Mouse (Mus musculus) embryonic facial prominence, embryonic 10.5 days (tissue): ENCODE data around the gene Fgfr3. TPM values are rescaled to one million over a fixed set of nuclear protein-coding genes. Genes with fewer than 3 reads are reported as not detected.
A peak's percentile ranks its signal among the peaks of the same experiment; 100 is the strongest.

ENCODE experiments used
- DNase-seq: peaks from one replicate; pipeline ENCODE4 v3.0.0-alpha.2; 2017; ENCODE audit warnings: low spot score
- H3K27ac ChIP-seq: fragments of 300-500 bp; sonication (generic); replicated peaks from 2 replicates; pipeline ENCODE4 v1.5.1; 2016; ENCODE audit warnings: mild to moderate bottlenecking
- H3K27me3 ChIP-seq: fragments of 300-500 bp; sonication (generic); replicated peaks from 2 replicates; pipeline ENCODE4 v1.6.1; 2016; ENCODE audit warnings: low read depth, mild to moderate bottlenecking; ENCODE audit not compliant: poor library complexity, severe bottlenecking
- H3K36me3 ChIP-seq: fragments of 300-500 bp; sonication (generic); replicated peaks from 2 replicates; pipeline ENCODE4 v1.6.1; 2016; ENCODE audit warnings: mild to moderate bottlenecking, moderate library complexity
- H3K4me1 ChIP-seq: fragments of 300-500 bp; sonication (generic); 2 replicates; pipeline ENCODE4 v1.6.1; 2016
- H3K4me3 ChIP-seq: fragments of 300-500 bp; sonication (generic); 2 replicates; pipeline ENCODE4 v1.5.1; 2016; ENCODE audit warnings: mild to moderate bottlenecking, moderate library complexity
- H3K9me3 ChIP-seq: fragments of 300-500 bp; sonication (generic); 2 replicates; pipeline ENCODE4 v1.6.1; 2016; ENCODE audit warnings: mild to moderate bottlenecking
- WGBS: fragments of 180-500 bp; shearing (Covaris S2); methylation state at CpG from one replicate; pipeline ENCODE4 v1.1.7; 2016; 5-methylcytosine and 5-hydroxymethylcytosine counted together
- polyA plus RNA-seq: library from polyadenylated mRNA; unstranded; fragments of >200 nt; fragmentation: Nextera tagmentation; extraction: Ambion mirVana; gene quantifications from 2 replicates; pipeline ENCODE4 v1.2.1, GENCODE M21; 2016

The Fgfr3 gene
- polyA plus RNA-seq, 1 experiment from 2014 or later, result 12.9 TPM

DNA sequence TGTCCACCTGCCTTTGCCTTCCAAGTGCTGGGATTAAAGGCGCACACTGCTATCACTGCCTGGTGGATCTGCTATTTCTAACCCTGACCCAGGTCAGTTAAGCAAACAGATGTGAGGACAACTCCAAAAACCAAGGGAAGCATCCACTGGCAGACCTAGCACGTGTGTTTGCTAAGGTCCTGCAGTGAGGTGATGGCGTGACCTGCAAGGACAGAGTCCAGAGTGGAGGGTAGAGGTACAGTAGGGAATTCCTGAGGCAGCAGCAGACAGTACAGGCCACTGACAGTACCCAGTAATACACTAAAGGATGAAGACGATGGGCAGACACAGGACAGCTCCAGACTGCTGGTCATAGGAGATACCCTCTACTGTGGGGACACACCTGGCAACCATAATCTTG lies 19.1 kb downstream of the Fgfr3 start:
- H3K4me1 ChIP-seq, result no peaks in the 10 kb centered on the region
- H3K9me3 ChIP-seq, result no peaks in the 10 kb centered on the region
- WGBS, result 90% methylated on average over 4 of the region's 4 CpGs
- H3K4me3 ChIP-seq, result no peak overlapping the region
- no peak overlapping the region for H3K27ac ChIP-seq
- no peak for DNase-seq
- peaks cover 80% of the 10 kb centered on the region for H3K36me3 ChIP-seq
- H3K27me3 ChIP-seq, result no peaks in the 10 kb centered on the region

GRCm38 (mm10) chr5:33743481-33743880 lies 22.0 kb downstream of the Fgfr3 start:
- Histone ChIP-seq H3K4me3 (no peak overlapping the region), H3K9me3 (no peaks in the 10 kb centered on the region)
- WGBS, result 94% methylated on average over 8 of the region's 8 CpGs

DNA sequence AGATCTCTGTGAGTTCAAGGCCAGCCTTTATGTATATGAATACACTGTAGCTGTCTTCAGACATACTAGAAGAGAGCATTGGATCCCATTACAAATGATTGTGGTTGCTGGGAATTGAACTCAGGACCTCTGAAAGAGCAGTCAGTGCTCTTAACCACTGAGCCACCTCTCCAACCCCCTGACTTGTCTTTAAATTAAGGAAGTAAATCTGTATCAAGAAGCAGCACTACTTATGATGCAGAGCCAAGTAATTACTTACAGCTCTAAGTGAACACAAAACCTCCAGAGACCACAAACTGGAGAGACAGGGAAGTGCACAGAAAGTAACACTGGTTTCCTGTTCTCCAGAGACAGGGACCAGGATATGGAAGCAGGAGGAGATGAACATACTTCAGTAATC lies 55.7 kb downstream of the Fgfr3 start:
- DNase-seq, result no peak
- Histone ChIP-seq H3K4me1 (peaks cover 19% of the 10 kb centered on the region), H3K9me3 (no peaks in the 10 kb centered on the region), H3K27ac (no peak overlapping the region), H3K36me3 (peaks cover 54% of the 10 kb centered on the region), H3K4me3 (no peak overlapping the region), H3K27me3 (no peaks in the 10 kb centered on the region)

More at GRCm38 (mm10) chr5:33743481-33743880, 22.0 kb downstream of the Fgfr3 start:
- Histone ChIP-seq H3K4me1 (no peaks in the 10 kb centered on the region), H3K27ac (no peak overlapping the region), H3K36me3 (peaks cover 95% of the 10 kb centered on the region), H3K27me3 (no peaks in the 10 kb centered on the region)
- no peak for DNase-seq

GRCm38 (mm10) chr5:33781964-33782344 lies 60.5 kb downstream of the Fgfr3 start:
- Histone ChIP-seq H3K4me1 (peaks cover 32% of the 10 kb centered on the region), H3K27me3 (no peaks in the 10 kb centered on the region), H3K9me3 (no peaks in the 10 kb centered on the region), H3K4me3 (peak overlapping the region; percentile 92), H3K27ac (peak overlapping the region; percentile 94), H3K36me3 (peaks cover 17% of the 10 kb centered on the region)
- DNase-seq, result no peak
- WGBS, result 7% methylated on average over 11 of the region's 11 CpGs

- Histone ChIP-seq H3K27ac (peak within 1 kb of the TSS; percentile 94), H3K9me3 (no peaks in the 10 kb centered on the region), H3K27me3 (no peaks in the 10 kb centered on the region), H3K4me1 (peaks cover 32% of the 10 kb centered on the region), H3K36me3 (peaks cover 12% of the 10 kb centered on the region), H3K4me3 (peak within 1 kb of the TSS; percentile 92)
- DNase-seq, result peak; percentile 97
- under 1% methylated on average over 65 of the region's 65 CpGs for WGBS
Measured at GRCm38 (mm10) chr5:33782345-33782998, 61.0 kb downstream of the Fgfr3 start, which contains the start of gene Letm1. Gene Letm1 (minus strand): TSS chr5:33782817.

DNA sequence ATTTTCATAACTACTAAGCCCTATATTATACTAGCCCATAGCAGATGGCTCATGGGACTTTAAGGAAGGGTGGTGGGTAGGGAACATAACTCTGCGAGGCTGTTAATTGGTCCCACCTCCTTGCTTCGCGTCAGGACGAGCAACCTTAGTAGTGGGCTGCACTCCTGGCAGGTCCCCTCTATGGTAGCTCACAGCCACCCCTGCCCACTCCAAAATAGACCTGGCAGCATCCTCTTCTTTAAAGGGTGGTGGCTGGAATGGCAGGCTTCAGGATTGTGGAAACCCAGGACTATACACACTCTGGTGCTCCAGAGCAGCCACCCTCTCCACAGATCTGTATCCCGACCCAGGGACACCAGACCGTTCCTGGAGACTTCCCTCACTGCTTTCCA lies 61.5 kb downstream of the Fgfr3 start:
- no peak for DNase-seq
- Histone ChIP-seq H3K4me3 (peak overlapping the region; percentile 92), H3K9me3 (no peaks in the 10 kb centered on the region), H3K4me1 (peaks cover 32% of the 10 kb centered on the region), H3K27ac (peak overlapping the region; percentile 94), H3K36me3 (peaks cover 7% of the 10 kb centered on the region), H3K27me3 (no peaks in the 10 kb centered on the region)
- 11% methylated on average over 6 of the region's 6 CpGs for WGBS

Other genes with a start within 250 kb of the Fgfr3 start
- gene Fam53a, start 92.0 kb upstream of the Fgfr3 start, polyA plus RNA-seq, result 78.2 and 79.9 TPM in 2 replicates
- gene Gm9903, start 91.7 kb upstream of the Fgfr3 start, polyA plus RNA-seq, result 0.30 and 0.32 TPM in 2 replicates
- gene Slbp, start 69.1 kb upstream of the Fgfr3 start, polyA plus RNA-seq, result 313 and 322 TPM in 2 replicates
- 318 and 337 TPM in 2 replicates for gene Tacc3, start 63.5 kb upstream of the Fgfr3 start, polyA plus RNA-seq
- 37.1 and 40.0 TPM in 2 replicates for gene Tmem129, start 63.3 kb upstream of the Fgfr3 start, polyA plus RNA-seq
- 56.3 and 59.8 TPM in 2 replicates for gene Letm1, start 61.1 kb downstream of the Fgfr3 start, polyA plus RNA-seq
- gene Nsd2, start 99.1 kb downstream of the Fgfr3 start, polyA plus RNA-seq, result 77.2 and 91.2 TPM in 2 replicates
- 87.5 and 89.2 TPM in 2 replicates for gene Nelfa, start 214.7 kb downstream of the Fgfr3 start, polyA plus RNA-seq